Mouse (Mus musculus): ENCODE measurements around the gene Mgarp.

GRCm38 (mm10) chr3:51391591-51391990 is 4.9 kb downstream of the Mgarp start:
- no peak for TF ChIP-seq CTCF (IDR thresholded peaks at IDR 0.05; ENCODE audit: borderline replicate concordance, extremely low read depth, insufficient read depth, insufficient read length)
- no peak for TF ChIP-seq POLR2A (IDR thresholded peaks at IDR 0.05; ENCODE audit: borderline replicate concordance, extremely low read depth, insufficient read depth, insufficient read length, poor library complexity, severe bottlenecking)

Measured in brain, embryonic 14.5 days (tissue).